Mouse (Mus musculus): ENCODE data around the gene 4833439L19Rik.

The 4833439L19Rik gene

GRCm38 (mm10) chr13:54527140-54527539 is 38.1 kb downstream of the 4833439L19Rik start:
- in situ Hi-C loops (cut with MboI, MseI) = no loop called here

DNA sequence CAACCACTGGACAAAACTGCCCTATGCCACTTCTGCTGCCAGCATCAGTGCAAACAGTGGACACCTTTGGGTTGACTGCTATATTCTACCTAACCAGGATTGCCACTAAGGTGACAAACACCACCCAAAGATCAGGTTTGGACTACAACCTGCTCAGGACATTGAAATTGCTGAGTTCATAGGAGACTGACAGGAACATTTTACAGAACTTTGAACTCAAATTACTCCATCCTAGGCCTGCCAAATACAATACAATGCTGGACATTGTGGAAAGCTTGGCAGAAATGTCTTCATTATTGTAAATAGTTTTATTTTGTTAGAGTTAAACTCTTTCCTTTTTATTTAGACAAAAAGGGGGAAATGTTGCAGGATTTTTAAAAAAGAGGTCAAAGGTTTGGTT is 44.1 kb downstream of the 4833439L19Rik start:
- in situ Hi-C loops (cut with MboI, MseI) = no loop called here

GRCm38 (mm10) chr13:54520221-54520620 is 45.0 kb downstream of the 4833439L19Rik start:
- in situ Hi-C loops (cut with MboI, MseI) = no loop called here

GRCm38 (mm10) chr13:54505920-54506319 is 59.3 kb downstream of the 4833439L19Rik start:
- in situ Hi-C loops (cut with MboI, MseI) = loop anchor here in 1 of 2 experiments (10.0 kb wide), 1 partner anchor 179 kb away; no protein-coding TSS in a partner anchor

DNA sequence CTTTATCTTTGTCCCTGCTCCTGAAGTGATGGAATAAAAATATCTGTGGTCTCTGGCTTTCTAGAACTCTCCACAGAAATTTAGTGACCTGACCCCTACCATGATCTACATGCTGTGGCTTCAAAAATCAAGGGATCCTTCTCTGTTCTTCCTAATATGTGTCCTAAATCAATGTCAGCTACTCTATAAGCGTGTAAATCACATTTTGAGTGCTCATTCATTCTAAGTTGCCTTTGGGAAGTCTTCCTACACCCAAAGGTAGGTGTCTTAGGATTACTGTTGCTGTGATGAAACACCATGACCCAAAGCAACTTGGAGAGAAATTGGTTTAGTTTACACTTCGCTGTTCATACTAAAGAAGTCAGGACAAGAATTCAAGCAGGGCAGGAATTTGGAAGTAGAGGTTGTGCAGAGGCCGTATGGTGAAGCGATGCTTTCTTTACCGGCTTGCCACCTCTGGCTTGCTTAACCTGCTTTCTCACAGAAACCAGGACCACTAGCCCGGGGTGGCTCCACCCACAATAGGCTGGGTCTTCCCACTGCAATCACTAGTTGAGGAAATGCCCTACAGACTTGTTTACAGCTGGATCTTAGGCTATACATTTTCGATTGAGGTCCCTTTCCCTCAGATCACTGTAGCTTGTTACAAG is 60.5 kb downstream of the 4833439L19Rik start:
- in situ Hi-C loops (cut with MboI, MseI) = loop anchor here in 1 of 2 experiments (10.0 kb wide), 1 partner anchor 180 kb away; no protein-coding TSS in a partner anchor

DNA sequence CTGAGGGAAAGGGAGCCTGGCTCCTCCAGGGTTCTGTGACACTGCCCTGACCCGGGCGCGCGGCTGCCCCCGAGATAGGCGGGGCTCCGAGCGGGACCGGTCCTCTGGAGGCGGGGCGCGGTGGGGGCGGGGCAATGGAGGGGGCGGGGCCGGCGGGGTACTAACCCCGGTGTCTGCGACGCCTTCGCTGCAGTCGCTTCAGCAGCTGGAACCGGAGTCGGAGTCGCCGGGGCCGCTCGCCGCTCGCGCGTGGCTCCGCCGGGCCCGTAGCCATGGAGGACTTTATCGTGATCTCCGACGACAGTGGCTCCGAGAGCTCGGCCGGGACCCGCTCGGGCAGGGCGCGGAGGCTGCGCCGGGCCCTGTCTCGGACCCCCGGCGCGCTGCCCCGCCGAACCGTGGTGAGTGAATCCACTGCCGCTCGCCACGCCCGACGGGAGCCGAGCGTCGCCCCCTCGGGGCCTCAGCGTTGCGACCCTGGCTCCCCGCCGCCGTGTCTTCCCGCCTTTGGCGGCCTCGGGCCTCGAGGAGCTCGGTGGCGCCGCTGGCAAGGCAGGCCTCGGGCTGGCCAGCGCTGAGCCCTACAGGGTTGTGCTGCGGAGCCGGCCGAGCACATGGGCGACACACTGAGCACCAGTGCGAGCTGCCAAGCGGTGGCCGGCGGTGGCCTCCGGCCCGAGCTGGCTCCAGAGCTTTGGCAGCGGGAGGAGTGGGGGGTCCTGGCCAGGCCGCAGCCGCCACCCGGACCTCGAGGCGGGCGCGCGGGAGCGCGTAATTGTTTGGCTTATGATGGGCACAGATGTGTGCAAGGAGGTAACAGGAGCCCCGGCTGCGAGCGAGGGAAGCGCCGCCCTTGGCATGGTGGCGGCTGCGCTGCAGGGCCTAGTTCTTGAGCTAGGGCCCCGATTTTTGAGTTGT is 61.4 kb downstream of the 4833439L19Rik start, which contains the start of gene Simc1:
Gene Simc1, plus strand, starts transcription at position 176 of the 918 bp plus-strand sequence.
- in situ Hi-C loops (cut with MboI, MseI) = loop anchor here in 1 of 2 experiments (10.0 kb wide), 1 partner anchor 181 kb away; no protein-coding TSS in a partner anchor

GRCm38 (mm10) chr13:54503278-54503603 is 62.0 kb downstream of the 4833439L19Rik start:
- in situ Hi-C loops (cut with MboI, MseI) = loop anchor here in 1 of 2 experiments (10.0 kb wide), 1 partner anchor 182 kb away; no protein-coding TSS in a partner anchor

- in situ Hi-C loops (cut with MboI, MseI) = loop anchor here in 1 of 2 experiments (10.0 kb wide), 1 partner anchor 183 kb away; no protein-coding TSS in a partner anchor
Measured at GRCm38 (mm10) chr13:54501957-54502690, 63.1 kb downstream of the 4833439L19Rik start.

GRCm38 (mm10) chr13:54501352-54501751 is 63.9 kb downstream of the 4833439L19Rik start:
- in situ Hi-C loops (cut with MboI, MseI) = loop anchor here in 1 of 2 experiments (10.0 kb wide), 1 partner anchor 183 kb away; no protein-coding TSS in a partner anchor
